Mouse (Mus musculus) urinary bladder, postnatal 14 days (tissue): Measurements from ENCODE around the gene Sox6.

Experiments used
- DNase-seq: peaks from one replicate; pipeline ENCODE4 v3.0.0; 2021; ENCODE audit warnings: low spot score

Sox6 gene

DNA sequence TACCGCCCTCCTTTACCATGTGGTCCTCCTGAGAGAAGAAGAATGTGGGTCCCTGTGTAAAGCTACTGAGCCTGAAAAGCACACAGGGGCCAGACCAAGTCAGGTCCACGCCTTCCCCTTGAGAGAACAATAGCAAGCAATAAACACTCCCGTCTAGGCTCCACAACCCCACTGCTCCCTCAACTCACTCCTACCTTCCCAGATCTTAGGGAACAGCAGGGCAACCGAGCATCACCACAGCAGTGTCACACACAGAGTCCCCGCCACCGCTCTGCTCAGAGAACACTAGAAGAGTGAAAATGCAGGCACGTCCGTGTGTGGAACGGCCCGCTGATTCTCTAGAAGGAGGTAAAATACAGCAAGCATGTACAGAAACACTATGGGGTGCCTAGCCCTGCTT lies 208.2 kb downstream of the Sox6 start:
- DNase-seq: no peak

DNA sequence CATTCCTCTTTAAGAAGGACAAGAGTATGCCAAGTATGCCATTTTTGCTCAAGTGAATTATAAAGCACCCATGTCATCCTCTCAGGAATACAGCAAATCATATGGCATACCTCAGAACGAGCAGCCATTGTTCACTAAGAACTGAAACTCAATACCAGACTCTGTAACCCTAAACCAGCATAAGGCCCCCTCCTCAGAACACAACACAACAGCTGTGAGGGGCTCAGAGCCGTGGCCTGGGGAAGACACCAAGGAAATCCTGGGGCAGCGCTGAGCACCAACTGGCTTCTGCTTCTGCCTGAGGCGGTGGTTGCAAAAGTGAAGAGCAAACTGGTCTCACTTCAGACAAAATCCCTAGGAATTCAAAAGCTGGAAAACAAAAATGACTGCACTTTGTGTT lies 208.8 kb downstream of the Sox6 start:
- no peak for DNase-seq

DNA sequence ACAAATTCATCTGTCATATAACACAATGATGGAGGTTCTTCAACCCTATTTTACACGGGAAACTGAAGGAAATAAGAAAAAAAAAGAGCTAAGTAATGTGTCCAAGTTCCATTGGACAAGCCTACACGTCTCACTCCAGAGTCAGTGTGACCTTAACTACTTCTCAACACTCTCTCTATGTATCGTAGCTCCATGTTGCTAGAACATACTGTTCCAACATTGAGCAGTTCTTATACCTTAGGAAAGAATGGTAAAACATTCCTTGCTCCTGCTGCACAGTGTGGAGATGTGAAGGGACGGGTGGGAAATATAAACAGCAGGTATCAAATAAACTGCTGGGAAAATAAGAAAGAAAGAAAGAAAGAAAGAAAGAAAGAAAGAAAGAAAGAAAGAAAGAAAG lies 209.3 kb downstream of the Sox6 start:
- no peak for DNase-seq

DNA sequence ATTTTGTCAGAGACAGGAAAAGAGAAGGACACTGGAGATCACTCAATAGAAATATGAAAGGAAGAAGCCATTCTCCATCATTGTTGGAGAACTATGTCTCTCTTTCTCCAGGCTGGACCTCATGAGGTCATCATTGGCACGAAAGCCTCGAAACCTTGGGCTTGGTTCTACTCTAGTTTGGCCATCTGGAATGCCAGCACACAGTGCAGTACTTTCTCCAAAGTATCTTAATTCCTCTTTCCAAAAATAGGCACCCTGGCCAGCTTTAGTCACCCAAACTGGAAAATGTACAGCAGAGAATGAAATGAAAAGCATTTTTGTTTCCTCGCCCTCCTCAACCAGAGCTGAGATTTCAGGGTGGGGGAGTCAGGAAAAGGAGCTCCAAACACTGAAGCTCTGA lies 213.3 kb downstream of the Sox6 start:
- DNase-seq: no peak

DNA sequence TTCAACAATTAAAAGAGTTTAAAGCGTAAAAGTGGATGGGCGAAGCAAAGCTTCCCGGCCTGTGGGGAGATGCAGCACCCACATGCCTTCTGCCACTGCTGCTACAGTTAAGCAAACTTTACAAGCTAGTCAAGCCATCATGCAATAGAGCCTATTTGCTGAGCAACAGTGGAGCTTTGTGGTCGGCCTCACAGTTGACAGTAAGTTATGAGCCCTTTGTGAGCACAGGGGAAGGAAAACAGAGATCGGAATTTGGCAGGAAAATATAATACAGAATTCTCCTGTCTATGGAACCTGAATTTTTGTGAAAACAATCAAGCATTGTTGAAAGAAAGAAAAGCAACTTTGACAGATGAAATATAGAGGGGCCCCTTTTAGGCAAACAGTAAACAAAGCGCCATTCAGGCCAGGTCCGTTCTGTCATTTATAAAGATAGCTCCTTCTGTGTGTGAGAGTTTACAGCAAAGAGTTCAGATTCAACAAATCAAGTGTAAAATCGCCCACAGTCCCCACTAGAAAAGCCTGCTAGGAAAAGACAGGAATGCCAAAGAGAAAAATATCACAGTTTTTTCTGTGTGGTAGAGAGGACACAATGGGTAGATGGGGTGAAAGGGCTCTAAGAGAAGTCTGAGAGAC lies 213.9 kb downstream of the Sox6 start:
- no peak for DNase-seq

DNA sequence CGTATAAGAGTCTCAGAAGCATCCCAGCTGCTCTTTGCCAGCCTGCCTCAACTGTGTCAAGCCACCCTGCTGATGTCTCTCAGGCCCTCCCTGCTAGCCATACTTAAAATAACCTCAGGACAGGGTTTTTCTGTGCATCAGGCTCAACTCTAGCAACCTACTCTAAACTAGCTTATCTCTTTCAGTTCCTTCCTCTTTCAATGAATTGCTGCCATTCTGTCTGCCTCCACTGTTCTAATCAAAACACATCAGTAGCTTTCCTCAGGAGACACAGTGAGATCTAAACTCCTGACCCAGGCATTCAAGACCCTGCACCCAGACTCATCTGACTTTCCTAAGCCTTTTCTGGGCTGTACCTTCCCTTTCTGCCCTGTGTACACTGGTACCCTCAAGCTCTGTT lies 219.5 kb downstream of the Sox6 start:
- DNase-seq: no peak

DNA sequence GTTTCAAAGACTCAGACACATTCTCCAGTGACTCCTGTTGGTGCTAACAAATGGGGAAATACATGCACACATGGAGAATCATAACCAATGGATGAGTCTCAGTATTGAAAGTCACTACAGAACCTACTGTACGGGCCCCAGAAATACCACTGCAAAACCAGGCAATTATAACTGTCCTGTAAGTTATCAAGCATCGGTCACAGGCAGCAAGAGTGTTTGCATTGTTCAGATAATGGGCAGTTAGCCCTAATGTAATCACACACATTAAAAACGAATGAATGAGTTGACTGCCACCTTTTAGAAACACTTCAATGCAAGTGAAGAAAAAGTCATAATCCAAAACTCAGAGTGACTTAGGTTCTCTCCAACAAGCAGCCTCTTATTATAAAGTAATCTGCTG lies 235.3 kb downstream of the Sox6 start:
- no peak for DNase-seq

DNA sequence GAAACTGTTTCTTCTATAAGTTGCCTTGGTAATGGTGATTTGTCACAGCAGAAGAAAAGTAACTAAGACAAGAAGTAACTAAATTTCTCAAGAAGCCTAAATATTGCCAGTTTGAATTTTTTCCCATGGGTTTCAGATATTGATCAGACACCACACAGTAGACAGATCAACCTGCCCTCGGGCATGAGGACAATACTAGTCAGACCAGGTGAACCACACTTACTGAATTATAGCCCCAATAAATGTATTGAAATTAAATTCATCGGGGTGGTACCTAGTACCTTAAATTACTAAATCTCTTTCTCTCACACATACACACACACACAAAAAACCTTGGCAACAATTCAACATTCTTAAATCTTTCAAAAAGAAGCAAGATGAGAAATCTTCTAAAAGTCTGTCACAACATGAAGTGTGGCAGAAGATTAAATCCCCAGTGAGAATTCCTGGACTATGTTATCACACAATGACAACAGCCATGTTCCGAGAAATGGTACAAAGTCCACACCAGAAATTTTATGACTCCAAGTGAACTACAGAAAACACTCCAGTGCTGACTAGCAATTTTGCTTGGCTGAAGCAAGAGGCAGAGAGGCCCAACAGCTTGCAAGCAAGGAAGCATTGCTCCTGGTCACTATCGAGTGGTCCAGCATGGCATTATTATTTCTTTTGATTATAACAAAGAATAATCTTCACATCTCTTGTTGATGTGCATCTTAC lies 244.3 kb downstream of the Sox6 start:
- no peak for DNase-seq

DNA sequence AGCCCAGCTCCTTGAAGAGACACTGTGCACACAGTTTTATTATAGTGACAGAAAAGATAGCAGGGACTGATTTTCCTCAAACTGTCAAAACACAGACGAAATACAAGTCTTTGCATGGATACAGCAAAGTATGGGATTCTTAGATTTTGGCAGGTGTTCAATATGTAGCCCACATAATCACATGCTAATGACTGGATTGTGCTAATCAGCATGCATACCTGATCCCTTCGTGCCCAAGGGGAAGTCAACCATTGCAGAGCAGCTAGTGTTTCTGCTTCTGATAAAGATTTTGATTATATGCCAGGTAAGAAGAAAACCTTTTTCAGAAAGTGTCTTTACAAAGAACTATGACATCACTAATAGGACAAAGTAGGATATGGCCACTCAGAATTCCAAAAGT lies 245.8 kb downstream of the Sox6 start:
- DNase-seq: no peak

DNA sequence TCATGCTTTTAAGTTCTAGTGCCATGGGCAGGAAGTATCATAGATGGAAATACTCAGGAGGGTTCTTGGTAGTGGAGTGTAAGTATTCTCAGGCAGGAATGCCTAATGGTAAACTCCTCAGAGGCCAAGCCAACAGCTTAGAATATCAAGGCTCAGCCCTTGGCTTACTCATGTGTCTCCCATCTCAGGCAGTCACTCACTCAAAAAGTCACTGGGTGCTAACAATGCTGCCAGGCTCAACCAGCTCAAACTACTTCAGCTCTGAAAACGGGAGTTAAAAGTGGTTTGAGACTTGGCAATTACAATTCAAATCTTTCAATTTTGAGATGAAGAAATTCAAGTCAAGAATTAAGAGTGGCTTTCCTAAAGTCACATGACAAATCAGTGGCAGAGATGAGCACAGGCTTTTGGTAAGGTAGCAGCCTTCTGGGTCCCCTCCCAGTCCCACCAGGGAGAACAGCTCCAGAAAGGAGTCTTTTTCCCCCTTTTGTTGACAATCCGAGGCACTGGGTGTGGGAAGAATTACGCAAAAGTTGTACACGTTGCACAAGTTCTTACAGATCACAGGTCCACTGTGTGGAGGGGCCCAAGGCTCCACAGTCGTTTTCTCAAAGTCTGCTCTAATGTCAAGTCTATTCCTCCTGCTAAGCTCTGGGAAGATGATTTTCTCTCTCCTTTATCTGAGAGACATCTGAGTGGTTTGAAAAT lies 249.3 kb downstream of the Sox6 start:
- DNase-seq: no peak

DNA sequence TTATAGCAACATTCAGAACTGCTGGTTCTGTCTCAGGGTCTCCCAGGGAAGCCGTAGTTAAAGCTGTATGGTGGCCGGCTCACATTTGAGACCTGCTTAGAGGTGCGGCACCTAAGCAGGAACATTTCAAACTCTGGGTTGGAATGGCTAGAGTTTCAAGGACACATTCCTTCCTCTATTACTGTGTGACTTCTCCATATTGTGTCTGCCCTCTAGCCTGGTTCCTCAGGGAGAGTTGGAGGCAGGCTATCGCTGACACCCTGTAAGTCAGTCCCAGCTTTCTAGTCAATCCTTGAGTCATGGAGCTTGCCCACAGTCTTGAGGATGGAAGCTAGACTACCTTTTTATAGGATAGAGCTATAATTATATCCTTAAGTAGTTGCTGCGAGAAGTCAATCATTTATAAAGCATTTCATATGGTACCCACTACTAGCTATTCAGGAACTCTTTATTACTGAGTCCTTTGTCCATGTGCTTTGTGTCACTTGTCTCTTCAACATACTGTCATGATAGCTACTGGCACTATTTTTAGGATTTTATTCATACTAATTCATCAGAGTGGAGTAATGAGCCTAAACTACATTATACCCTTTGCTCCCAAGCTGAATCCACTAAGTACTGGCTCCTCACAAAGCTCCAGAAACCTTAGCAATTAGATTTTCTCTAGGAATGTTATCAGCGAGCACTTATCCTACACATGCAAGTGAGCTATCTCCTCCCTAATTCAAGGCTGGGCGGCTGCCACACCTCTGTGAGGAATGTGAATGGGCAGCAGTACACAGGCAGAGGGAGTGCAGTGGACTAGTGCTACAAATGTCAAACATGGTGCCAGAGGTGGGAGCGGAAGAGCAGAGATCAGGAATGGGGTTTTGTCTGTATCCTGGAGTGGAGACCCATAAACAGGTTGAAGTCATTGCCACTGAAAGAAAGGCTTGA lies 254.3 kb downstream of the Sox6 start:
- DNase-seq: peak; percentile 24

DNA sequence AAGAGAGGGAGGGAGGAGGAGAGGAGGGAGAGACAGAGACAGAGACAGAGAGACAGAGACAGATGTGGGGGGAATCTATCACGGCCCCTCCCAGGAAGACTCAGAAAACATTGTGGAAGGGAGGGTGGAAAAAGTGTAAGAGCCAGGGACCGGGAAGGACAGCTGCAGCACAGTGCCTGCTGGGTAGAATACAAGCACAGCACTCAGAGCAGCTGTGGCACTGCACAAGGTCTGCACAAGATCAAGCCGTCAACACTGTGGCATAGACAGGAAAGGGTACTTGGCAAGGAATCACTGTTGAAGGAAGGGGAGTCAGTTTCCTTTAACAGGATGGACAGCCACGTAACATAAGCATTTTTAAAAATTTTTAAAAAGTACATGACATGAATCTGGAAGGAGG lies 258.4 kb downstream of the Sox6 start:
- no peak for DNase-seq

DNA sequence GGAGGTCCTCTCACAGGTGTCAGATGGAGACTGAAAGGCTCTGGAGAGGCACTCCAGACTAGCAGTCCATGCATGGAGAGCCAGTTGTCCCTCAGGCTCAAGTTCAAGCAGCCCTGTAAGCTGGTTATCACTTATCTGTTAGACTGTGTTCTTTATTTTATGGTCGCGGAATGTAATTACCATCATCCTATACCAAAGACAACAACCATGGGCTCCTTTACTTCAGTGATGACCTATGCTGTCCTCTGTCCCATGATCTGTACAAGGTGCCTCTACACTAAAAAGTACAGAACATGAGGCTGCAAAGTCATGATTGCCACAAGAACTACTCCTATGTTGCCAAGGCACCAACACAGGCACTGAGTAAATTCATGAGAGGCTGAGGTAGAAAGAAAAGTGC lies 259.1 kb downstream of the Sox6 start:
- no peak for DNase-seq

DNA sequence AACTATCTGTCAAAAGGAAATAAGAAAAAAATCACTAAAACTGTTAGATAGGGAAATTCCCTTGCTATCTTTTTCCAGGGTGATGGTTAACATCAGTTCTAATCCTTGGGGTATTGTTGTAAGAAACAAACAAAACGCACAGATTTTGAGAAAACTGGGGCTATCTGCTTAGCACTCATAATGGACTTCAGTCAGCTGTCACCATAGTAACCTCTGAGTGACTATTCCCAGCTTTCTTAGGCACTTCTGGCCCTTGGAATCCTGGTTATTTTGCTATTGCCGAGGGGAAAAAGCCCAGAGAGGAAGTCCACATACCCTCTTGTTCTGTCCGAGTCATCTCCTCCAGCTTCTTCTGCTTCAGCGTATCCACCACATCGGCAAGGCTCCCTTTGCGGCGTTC lies 261.9 kb downstream of the Sox6 start:
- no peak for DNase-seq

DNA sequence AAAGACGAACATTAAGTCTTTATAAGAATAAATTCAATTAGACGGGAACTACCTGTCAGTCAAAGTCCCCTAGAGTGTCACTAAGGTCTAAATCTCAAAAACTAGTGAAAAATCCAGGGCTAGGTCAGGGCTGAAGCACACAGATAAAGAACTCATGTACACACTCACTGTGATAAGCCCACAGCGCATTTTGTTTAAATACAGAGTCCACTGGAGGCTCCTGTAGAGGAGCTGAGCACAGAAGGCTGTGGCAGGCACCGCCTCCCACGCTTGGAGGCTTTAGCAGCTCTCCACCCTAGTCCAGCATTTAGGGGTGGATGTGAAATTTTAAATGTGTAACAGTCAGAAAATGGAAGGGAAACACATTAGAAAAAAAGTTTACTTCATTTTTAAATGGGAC lies 262.3 kb downstream of the Sox6 start:
- no peak for DNase-seq

DNA sequence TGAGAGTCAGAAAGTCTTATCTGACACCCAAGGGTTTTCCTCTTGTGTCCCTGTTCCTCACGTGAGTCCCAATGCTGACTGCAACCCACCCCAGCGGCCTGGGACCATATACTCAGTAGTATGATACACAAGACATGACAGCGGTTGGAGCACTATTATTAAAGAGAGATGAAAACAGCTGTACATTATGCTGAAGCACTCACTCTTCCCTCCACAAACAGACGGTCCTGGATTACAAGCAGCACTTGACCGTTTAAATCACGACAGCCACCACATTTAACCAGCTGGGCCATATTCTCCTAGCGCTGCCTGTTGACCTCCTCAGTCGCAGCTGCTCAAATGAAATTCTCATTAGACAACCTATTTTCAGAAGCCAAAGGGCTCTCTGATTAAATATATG lies 272.3 kb downstream of the Sox6 start:
- no peak for DNase-seq

DNA sequence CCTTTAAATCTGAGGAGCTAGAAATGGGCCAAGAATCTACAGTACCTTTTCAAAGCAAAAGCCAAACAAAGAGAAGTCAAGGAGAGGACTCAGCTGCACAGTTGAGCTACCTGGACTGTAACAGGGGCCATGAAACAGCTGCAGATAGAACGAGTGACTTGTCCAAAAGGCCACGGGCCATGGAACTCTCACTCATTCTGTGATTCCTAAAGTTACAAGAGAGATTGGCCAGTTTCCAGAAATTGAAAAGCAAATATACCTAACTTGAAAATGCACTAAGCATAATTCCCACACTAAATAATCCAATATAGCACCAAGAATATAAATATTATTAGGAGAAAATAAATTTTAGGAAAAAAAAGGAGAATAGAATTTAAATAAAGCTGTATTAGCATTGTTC lies 274.7 kb downstream of the Sox6 start:
- DNase-seq: no peak

DNA sequence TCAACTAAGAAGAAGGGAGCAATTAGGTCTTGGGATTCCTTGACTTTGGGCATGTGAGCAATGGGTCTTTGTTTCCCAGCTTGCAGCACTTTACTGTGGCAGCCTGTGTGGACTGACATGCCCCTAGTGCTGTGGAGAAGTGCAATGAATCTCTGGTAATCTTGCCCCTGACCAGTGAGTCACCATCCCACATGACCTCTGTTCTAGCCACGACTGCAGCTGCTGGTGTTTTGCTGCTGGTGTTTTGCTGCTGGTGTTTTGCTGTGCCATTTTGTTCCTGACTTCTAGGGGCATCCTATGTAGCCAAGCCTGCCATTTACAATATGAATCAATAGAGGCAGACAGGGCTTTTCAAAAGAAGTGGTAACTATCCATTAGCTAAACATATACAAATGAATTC lies 280.4 kb downstream of the Sox6 start:
- no peak for DNase-seq

DNA sequence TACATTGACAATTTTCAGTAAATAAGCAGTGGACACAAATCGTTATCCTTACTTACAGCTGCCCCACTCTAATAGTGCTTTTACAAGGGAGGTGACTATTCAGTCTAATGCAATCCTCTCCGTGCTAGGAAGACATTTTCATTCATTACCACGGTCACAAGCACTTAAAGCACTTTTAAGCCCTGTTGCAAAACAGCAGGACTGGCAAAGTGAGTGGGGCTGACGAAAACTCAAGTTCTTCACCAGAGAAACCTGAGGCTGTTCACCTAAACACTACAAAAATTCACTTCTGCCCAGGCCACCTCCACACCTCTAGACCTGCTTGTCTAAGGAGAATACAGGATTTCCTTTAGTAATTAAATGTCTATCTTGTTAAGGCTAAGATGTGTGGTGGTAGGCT lies 283.3 kb downstream of the Sox6 start:
- DNase-seq: no peak

DNA sequence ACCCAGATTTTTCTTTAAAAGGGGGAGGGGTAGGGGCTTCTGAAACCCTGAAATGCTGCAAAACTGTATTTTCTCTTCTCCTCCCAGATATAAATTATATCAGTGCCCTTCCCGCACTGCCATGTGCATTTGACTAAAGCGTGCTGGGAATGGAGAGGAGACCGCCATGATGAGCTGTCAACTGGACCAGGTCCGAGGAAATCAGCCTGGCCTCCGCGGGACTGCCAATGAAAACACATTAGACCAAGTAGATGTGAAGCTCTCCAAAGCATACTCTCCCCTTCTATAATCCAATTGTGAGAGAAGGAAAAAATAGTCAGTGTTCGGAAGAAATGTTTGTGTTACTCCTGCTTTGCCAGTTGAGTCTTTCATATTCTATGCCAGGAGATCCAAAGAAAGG lies 284.4 kb downstream of the Sox6 start:
- DNase-seq: no peak

DNA sequence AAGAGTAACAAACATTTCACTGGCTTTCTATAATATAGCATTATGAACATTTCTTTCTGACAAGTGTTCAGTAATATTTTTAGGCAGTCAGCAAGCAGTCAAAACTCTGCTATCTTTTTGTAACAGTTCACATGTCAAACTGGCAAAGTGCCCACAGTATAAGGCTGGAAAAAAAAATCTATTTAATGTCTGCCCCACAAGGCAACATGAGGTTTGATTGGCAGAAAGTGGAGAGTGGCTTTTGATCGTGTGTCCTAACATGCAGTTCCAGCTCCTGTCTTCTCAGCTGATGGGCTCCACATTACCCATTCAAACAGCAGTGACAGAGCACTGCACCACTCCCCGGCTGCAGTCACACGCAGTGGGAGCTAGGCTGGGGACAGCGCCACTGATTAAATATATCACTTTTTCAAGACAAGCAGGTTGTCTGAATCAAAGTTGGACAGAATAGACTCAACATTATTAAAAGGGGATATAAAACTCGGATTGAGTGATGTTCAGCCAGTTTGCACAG lies 286.4 kb downstream of the Sox6 start:
- no peak for DNase-seq

DNA sequence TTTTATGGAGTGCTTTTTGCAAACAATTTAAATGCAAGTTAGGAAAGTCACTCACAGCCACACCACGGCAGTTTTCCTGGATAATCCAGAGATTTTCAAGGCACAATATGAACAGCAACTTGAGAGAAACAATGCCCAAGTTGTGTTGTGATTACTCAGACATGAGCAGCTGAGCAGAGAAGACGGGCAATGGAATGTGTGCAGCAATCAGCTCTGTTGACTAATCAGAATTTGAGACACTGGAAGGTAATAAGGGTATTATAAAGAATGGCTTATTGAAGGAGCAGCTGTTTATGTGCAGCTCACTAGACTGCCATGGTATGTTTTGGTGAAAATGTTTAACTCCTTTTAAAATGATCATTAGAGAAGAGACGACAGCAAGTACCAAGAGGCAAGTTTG lies 287.5 kb downstream of the Sox6 start:
- no peak for DNase-seq
